Mouse (Mus musculus) bone marrow macrophage, adult 2 months (primary cell): ENCODE data around the gene BC005537.

Source experiments
- CTCF ChIP-seq: IDR thresholded peaks from 2 replicates; pipeline ENCODE4 v1.5.1; 2012; ENCODE audit warnings: low read depth, mild to moderate bottlenecking, low read length, moderate library complexity
- POLR2A ChIP-seq: IDR thresholded peaks from 2 replicates; pipeline ENCODE4 v1.6.1; 2012; ENCODE audit warnings: mild to moderate bottlenecking, low read depth, low read length, borderline replicate concordance

DNA sequence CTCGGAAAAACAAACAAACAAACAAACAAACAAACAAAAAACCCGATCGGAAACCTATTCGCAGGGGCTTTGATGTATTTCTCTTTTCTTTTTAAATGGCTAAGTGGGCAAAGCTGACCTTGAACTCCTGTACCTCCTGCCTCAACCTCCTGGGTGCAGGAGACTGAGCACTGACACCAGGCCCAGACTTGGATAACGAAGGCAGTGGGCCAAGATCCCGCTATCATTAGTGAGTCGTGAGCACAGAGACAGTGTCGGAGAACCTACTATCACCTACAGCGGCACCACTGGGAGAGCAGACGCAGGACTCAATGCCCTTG is 40.4 kb upstream of the BC005537 start:
- TF ChIP-seq CTCF (no peak), POLR2A (no peak)
